Mouse (Mus musculus) gastrocnemius, postnatal 4 days (tissue): ENCODE results near the gene Cd151. TPM values are rescaled to one million over a fixed set of nuclear protein-coding genes. Genes with fewer than 3 reads are reported as not detected.

Source experiments
- DNase-seq, 2 experiments: peaks; one replicate each; pipeline ENCODE4 v3.0.0; 2021 to 2022; ENCODE audit warnings: low spot score in 2 of 2, mixed read lengths in 2 of 2
- total RNA-seq, 2 experiments: library from RNA; stranded (reverse); gene quantifications; 2 replicates each; pipeline ENCODE4 v1.2.3; 2021

The Cd151 gene
- total RNA-seq, 2 experiments from 2014 or later, result 87.2 to 88.8 TPM

DNA sequence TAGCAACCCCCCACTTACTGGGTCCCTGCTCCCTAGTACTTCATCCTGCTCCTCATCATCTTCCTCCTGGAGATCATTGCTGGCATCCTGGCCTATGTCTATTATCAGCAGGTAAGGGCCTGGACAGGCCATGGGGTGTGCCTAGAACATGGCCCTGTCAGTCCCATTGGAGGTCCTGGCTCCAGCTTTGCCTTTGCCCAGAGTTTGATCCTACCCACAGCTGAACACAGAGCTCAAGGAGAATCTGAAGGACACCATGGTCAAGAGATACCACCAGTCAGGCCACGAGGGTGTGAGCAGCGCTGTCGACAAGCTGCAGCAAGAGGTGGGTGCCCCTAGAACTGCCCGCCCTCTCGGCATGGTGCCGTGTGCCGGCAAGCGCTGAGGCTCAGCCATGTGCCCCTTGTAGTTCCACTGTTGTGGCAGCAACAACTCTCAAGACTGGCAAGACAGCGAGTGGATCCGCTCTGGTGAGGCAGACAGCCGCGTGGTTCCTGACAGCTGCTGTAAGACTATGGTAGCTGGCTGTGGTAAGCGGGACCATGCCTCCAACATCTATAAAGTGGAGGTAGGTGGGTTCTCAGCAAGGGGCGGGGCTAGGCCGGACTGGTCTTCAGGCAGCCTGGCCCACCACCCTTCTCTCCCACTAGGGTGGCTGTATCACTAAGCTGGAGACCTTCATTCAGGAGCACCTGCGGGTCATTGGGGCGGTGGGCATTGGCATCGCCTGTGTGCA, 2.9 kb downstream of the Cd151 start:
- no peak for DNase-seq

DNA sequence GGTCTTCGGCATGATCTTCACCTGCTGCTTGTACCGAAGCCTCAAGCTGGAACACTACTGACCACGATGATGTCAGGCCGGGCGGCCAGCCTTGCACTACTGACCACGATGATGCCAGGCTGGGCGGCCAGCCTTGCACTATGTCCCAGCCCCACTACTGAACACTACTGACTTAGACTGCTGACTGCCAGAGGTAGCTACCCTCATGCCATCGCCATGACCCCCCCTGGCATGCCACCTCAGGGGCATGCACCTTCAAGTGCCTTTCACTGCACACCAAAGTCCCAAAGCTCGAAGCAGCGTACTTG, 3.4 kb downstream of the Cd151 start:
- DNase-seq, result no peak

DNA sequence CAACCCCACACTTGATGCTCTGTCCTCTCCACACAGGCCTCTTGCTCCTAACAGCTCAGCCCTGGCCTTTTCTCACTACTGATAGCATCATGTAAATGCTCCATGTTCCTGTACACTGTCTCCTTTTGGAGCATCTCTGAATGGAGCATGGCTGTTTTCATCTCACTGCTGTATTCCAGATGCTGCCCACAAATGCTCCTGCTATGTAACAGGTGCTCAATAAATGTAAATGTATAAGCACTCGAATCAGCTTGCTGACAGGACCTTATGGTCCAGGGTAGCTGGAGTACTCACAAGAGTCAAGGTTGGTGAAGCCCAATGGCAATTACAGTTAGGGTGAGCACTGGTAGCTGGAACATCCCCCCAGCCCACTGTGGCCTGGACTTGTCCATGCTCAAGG, 4.0 kb downstream of the Cd151 start:
- DNase-seq, result no peak

- DNase-seq, result no peak
Observed at GRCm38 (mm10) chr7:141472226-141472625, 5.0 kb downstream of the Cd151 start.

GRCm38 (mm10) chr7:141472763-141473162, 5.6 kb downstream of the Cd151 start:
- DNase-seq, result no peak

GRCm38 (mm10) chr7:141474160-141474559, 7.0 kb downstream of the Cd151 start:
- no peak for DNase-seq

- DNase-seq, result peak; percentile 67 to 86
Observed at GRCm38 (mm10) chr7:141475011-141475804, 8.0 kb downstream of the Cd151 start, which contains the start of the genes Polr2l and Tspan4. Polr2l (minus strand) TSS chr7:141475132. Tspan4 (plus strand) TSS chr7:141475240.

DNA sequence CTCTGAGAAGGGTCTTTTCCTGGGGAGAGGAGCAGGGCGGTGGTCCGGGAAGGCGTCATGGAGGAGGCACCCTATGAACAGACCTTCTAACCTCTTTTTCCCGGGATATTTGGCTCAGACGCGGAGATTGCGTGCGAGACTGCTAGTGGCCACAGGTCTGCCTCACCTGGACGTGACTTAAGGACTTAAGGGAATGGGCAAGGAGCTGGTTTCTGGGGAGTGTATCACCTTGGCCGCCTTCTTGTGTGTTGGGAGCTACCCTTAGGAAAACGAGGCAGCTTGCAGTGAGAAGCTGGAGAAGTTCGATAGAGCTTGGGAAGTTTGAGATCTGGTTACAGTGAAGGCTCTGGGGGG, 8.6 kb downstream of the Cd151 start:
- no peak for DNase-seq

GRCm38 (mm10) chr7:141476226-141476980, 9.2 kb downstream of the Cd151 start:
- DNase-seq, result peak; percentile 71 to 80

GRCm38 (mm10) chr7:141476981-141477370, 9.8 kb downstream of the Cd151 start:
- no peak for DNase-seq

- DNase-seq, result no peak
Observed at GRCm38 (mm10) chr7:141477578-141478269, 10.5 kb downstream of the Cd151 start.

GRCm38 (mm10) chr7:141478270-141478748, 11.1 kb downstream of the Cd151 start:
- DNase-seq, result no peak

- peak in 1 of 2 experiments; percentile 57 for DNase-seq
Observed at GRCm38 (mm10) chr7:141480842-141481497, 13.8 kb downstream of the Cd151 start.

DNA sequence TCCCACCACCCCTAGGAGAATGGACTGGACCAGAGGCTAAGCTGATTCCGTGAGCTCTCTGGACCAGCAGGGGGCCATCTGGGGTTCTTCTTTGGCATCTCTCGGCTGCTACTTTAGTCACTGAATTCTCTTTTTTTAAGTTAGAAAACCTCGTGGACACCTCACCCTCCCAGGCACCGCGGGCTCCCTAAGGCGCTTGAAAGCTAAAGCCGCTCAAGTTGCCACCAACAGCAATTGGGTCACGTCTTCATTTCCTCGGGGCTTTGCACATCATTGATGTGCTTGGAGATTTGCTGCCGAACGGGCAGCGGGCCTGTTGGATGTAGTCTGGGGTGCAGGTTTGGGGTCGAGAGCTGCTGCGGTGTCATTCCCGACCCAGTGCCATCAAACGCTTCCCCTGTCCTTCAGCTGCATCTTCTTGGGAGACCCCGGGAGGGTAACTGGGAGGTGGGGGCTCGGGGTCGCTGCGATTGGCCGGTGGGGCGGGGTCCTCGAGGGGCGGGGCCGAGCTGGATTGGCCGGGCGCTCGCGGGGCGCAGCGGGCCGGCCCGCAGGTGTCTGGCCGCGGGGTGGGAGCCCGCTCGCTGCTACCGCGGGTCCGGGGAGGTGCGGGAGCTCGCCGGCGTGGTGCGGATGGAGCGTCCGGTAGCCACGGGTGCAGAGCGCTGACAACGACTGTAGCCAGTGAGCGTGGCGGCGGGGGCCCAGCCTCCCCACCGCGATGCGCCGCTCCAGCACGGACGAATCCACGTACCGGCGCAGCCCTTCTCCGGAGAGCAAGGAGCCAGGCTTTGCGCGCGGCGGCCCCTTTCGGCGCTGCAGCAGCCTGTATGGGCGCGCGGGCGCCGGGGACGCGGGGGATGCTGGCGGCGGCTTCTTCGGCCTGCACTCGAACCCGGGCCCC, 14.6 kb downstream of the Cd151 start:
- peak in 1 of 2 experiments; percentile 54 for DNase-seq

DNA sequence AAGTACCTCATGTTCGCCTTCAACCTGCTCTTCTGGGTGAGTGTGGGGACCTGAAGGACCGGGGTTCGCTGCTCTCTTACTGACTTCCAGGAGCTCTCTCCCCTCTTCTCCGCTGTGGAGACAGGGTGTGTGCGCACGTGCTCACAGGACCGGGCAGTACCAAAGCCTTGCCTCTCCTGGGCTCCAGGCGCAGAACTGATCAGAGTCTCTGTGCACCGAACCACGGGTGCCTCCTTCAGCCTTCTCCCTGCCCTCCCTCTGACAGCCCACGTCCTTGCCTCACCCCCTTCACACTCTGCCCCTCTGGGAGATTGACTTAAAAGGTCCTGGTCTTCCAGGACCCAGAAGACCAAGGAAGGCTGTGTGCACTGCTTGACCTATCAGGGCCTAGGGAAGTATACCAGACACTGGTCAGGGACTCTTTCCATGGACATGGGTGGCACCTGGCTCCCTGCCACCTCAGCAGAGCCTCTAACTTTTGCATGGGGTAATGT, 15.4 kb downstream of the Cd151 start:
- DNase-seq, result no peak

DNA sequence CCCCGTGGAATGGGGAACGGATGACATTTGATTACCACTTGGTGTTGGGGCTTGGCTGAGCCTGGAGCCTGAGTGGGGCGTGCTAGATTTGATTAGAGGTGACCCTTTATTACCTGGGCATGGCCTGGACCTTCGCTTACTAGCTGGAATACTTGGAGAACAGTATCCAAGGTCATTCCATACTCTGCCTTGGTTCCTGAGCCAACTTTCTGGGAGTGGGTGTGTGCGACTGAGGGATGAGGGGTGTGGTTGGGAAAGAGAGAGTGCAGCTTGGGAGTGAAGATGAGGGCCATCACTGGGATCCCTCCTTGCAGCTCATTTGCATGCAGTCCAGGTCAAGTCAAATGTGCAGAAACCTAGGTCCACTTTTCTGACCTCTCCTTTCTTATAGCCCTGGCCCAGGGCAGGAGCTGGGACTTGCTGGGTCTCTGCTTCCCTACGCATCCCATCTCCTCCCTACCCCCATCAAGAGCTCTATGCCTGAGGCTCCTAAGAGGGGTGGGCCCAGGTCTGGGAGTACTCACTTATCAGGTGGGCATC, 16.0 kb downstream of the Cd151 start:
- no peak for DNase-seq

DNA sequence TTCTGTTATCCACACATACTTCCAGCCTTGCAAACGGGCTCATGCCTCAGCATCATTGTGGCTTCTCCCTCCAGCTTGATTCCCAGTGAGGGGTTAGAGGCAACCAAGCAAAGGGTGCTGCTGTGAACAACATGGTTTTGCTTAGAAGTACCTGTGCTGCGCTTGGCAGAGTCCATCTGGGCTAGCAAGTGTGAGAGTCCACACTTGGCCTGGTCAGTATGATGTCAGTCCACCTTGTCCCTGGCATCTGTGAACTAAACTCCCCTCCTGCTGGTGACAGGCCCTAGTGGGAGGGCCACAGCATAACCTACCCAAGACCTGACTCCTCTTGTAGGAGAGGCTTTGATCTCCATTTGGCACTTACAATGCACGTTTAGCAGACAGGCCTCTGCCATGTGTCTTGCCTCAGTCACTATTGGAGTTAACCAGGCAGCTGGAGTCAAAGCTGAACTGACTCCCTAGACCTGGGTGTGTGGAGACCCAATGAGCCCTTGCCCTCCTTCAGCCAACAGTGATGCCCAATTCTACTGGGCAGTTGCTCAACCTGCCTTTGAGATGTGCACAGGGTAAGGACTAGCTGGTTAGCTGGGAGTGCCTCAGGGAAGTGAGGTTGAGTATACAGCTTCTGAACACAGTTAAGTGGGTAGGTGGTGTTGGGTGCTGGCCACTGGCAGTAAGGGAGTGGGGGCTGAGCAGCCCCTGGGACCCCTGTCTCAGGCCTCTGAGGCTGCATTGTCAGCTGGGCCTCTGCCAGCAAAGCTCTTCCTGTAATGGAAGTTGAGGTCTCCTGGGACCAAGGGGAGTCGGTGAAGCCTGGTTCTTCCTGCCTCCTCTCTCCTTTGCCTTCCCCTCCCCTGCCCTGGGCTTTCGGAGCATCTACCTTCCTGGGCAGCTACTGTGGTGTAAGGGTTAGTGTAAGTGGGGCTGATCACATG, 17.3 kb downstream of the Cd151 start:
- no peak for DNase-seq

DNA sequence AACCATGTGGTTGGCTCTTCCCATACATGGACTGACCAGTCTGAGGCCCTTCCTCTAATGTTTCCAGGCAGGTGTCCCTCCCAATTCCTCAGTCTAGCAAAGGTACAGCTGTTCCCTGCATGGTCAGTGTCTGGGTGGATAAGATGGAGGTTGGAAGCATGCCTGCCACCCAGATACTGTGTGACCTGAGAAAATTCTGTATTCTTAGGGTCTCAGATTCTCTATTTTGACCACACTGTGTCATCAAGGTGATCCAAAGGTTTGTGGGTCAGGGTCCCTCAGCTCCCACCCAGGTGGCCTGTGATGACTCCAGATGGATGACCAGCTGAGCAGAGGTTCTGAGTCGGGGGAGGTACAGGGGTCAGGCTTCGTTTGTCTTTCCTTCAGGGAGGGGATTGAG, 18.0 kb downstream of the Cd151 start:
- no peak for DNase-seq
